Mouse (Mus musculus): ENCODE measurements around the gene Ly9.

Gene Ly9

DNA sequence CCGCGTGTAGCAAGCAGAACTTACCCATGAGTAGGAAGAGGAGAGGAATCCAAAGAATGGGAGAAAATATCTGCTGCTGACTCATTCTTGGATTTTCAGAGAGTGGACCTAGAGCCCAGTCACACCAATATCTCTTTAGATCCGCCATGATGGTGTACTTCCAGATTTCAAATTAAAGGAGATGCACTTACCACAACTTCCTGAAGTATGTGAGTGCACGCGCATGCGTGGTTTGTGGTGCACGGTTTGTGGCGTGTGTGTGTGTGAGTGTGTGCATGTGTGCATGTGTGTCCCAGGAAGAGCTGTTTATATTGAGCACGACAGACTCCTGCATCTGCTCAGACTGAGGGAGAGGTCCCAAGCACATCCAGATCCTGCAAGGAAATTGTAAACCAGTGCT lies at the start of gene Ly9:
Ly9 (minus strand) TSS at position 235 of the 400 bp plus-strand sequence.
- DNase-seq (ENCODE audit: low spot score in 2 of 2), result peak; percentile 65 to 75

GRCm38 (mm10) chr1:171652734-171653133 lies 45.5 kb upstream of the Ly9 start, which contains the start of gene Slamf7:
Gene Slamf7 (minus strand): TSS chr1:171653035.
- no peak for DNase-seq (ENCODE audit: low spot score in 2 of 2)

- DNase-seq (ENCODE audit: low spot score in 2 of 2), result no peak
These were observed 41.6 kb upstream of the Ly9 start for GRCm38 (mm10) chr1:171648840-171649239.

DNA sequence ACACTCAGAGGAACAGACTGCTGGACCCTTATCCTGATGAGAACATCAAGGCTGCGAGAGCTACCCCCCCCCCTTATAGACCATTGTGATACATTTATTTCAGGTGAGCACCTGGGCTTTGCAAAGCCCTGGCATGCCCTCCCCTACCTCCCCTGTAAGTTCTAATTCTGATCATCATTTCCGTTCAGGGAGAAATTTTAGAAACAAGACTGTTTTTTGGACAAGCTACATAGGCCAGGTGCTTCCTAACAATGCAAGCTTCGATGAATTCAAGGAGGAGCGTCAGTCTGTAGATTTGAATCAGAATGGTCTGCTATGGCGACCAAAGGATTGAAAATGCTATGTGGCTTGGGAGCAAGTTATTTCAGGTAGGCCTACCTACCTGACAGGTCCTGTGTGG lies 40.5 kb upstream of the Ly9 start:
- no peak for DNase-seq (ENCODE audit: low spot score in 2 of 2)

DNA sequence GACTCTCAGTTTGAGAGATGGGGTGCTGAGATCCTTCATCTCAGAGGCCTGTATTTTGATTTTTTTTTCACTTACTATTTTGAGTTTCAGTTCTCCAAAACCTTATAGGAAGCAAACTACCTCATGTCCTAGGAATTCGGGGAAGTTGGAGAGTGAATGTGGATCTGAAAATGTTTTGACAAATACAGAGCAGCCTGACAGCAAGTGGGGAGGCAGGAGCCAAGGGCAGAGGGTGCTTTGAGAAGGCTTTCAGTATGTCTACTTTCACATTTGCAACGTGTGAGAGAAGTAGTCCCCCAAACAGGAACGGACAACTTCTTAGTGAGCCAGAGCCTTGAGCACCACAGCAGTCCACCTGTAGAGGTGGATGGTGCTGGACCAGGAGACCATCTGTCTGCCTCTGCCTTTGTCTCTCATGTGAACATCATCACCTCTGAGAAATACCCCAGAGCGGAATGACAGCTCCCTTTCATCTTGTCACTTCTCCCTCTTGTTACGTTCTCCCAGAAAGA lies 39.3 kb upstream of the Ly9 start:
- DNase-seq (ENCODE audit: low spot score in 2 of 2), result no peak

DNA sequence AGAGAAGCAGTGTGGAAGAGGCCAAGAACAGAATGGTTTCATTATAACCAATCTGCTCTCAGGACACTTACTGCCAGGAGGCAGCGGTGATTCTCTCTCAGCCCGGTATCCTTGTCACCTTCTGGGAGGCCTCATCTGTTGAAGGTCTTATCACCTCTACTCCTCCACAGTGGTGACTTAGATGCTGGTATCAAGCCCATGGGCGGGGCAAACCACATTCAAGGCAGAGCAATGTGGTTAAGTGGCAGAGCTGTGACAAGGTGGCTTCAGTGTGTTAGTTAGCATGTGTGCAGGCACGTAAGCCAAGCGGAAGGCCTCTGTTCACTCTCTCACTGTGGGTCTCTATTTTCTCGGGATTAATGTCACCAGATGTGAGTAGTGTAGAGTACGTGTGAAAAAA lies 36.4 kb upstream of the Ly9 start:
- DNase-seq (ENCODE audit: low spot score in 2 of 2), result peak; percentile 16 to 17

DNA sequence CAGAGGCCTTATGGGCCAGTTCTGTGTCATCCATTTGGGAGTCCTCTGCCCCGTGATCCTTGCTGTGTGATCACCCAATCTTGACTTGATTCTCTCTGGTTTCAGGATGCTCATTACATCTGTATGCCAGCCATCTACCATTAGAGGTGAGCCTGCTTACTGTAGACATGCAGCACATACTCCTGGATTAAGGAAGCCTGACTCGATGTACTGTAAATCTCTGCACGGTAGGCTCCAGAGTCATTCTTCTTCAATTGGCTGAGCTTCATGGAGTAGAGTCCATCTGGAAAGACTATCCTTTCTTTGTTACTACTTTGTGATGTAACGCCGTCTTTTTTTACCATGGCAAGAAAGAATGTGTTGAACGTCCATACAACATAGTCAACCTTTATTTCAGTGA lies 33.6 kb upstream of the Ly9 start:
- no peak for DNase-seq (ENCODE audit: low spot score in 2 of 2)

DNA sequence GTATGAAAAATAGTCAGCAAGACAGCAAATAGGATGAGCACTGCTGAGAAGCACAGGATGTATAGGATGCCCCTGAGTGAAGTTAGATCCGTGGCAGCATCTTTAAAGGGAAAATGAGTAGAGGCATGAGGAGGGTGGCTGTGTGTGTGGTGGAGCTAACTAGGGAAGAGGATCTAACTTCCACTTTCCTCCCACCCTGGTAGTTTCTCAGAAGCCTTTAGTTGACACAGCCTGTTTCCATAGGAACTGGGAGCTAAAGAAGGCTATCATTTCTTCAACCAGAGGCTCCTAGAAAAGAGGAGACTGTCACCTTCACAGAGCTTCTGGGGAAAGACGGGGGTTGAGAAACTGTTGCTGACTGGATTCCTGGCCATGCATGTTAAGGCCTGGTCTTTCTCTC lies 31.5 kb upstream of the Ly9 start:
- DNase-seq (ENCODE audit: low spot score in 2 of 2), result no peak

DNA sequence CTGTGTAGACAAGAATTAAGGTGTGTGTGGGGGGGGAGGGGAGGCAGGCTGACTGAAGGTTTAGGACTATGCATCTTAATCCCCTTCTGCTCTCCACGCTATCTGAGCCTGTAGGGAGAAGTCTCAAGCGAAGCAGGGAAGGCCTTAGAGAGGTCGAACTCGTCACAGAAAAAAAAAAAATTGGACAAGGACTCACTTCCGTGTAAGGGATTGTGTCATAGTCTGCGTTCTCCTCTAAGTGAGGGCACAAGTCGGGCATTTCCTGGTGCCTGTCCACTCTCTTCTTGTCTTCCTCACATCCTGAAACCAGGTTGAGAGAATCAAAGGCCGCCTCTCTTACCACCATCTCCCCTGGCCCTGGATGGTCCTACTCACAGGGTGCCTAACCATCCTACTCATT lies 29.9 kb upstream of the Ly9 start:
- no peak for DNase-seq (ENCODE audit: low spot score in 2 of 2)

- no peak for DNase-seq (ENCODE audit: low spot score in 2 of 2)
These were observed 28.5 kb upstream of the Ly9 start for GRCm38 (mm10) chr1:171635696-171636095.

- DNase-seq (ENCODE audit: low spot score in 2 of 2), result no peak
These were observed 24.2 kb upstream of the Ly9 start for GRCm38 (mm10) chr1:171631447-171631846.

- no peak for DNase-seq (ENCODE audit: low spot score in 2 of 2)
These were observed 23.7 kb upstream of the Ly9 start for GRCm38 (mm10) chr1:171630912-171631311.

DNA sequence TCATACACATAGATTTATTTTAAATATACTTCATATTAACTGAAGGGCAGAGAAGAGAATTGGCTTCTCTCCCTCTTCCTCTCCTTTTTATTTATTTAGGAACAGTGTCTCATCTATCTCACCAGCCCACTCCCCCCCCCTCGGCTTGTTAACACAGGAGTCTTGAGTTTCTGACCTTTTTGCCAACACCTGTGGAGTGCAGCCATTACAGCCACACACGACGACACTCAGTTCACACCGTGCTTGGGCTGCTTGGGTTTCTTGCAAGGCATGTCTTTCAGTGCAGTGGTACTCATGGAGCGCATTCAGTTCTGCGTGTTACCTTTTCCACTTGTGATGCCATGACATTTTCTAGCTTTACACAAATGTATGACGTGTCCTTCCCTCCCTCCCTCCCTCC lies 22.8 kb upstream of the Ly9 start:
- no peak for DNase-seq (ENCODE audit: low spot score in 2 of 2)

- DNase-seq (ENCODE audit: low spot score in 2 of 2), result no peak
These were observed 22.0 kb upstream of the Ly9 start for GRCm38 (mm10) chr1:171629168-171629567.

DNA sequence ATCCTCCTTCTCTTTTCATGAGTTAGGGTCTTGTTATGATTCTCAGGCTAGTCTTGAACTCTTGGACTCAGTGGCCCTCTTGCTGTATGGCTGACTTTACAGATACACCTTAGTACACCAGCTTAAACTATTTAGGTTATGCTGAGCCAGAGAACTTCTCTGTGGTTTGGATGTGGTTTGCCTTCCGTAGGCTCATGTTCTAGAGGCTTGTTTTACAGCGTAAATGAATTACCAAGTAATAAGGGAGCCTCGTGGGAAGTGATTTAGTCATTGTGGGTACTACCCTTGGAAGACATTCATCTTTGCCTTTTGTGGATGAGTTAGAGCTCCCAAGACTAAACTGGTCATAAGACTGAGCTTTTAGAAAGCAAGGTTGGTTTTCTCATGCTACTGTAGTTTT lies 20.6 kb upstream of the Ly9 start:
- no peak for DNase-seq (ENCODE audit: low spot score in 2 of 2)

GRCm38 (mm10) chr1:171620091-171620490 lies 12.9 kb upstream of the Ly9 start:
- DNase-seq (ENCODE audit: low spot score in 2 of 2), result no peak

GRCm38 (mm10) chr1:171619645-171620044 lies 12.4 kb upstream of the Ly9 start:
- no peak for DNase-seq (ENCODE audit: low spot score in 2 of 2)

DNA sequence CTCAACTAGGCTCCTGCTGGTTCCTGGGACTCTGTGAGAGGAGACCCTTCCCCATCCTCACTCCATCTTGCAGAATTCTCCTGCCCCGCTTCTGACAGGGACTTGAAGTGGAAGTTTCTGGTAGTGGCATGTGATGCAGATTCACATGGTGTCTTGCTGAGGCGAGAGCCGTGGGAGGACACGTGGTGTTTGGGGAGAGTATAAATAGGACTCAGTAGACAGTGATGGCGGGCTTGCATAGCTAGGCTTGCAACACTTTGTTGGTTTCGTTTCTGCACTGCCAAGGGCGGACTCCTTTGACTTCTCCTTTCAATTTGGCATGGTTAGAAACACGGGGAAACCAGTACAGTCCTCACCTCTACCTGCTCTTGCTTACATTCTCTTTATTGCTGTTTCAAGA lies 11.8 kb upstream of the Ly9 start:
- no peak for DNase-seq (ENCODE audit: low spot score in 2 of 2)

DNA sequence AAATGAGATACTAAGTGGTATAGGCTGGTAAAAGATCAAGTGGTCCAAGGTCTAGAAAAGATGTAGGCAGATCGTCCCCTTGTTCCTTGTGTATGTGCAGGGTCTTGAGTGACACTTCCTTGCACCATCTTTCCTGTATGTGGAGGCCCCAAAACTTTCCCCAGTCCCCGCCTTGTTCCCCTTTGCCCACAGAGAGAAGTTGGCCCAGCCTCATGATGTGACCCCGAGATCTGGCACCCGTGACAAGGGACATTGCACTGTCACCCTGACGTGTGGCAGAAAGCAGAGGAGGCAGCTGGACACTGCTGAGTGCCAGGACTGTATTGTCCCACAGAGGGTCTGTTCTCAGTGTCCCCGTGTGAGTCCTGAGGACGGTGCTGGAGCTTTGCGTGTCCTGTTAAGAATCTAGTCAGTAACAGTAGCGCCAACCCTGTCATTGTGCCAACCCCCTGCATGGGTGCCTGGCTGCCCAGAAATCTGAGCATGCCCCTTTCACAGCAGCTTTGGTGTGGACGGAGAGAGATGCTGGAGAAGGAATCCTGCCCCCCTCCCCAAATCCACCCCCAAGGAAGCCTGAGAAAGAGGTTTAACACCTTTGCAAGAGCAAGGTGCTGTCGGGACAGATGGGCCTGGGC lies 9.8 kb upstream of the Ly9 start:
- DNase-seq (ENCODE audit: low spot score in 2 of 2), result no peak

GRCm38 (mm10) chr1:171613962-171614361 lies 6.8 kb upstream of the Ly9 start:
- DNase-seq (ENCODE audit: low spot score in 2 of 2), result peak in 1 of 2 experiments; percentile 18

GRCm38 (mm10) chr1:171610781-171611180 lies 3.6 kb upstream of the Ly9 start:
- peak; percentile 25 to 36 for DNase-seq (ENCODE audit: low spot score in 2 of 2)

DNA sequence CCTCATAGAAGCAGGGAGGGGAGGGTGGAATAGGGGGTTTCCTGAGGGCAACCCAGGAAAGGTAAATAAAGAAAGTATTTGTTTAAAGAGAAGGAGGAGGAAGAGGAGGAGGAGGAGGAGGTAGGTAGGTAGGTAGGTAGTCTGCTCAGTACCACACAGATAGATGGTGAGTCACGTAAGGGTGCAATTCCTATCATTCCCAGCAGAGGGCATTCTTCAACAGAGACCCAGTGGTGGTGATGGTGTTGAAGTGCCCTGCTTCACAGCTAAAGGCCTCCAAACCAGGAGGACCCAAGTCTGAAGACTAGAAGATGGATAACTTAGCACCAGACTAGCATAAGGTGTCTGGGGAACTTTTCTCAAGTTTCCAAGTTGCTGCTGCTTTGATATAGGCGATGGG lies 2.8 kb upstream of the Ly9 start:
- peak in 1 of 2 experiments; percentile 49 for DNase-seq (ENCODE audit: low spot score in 2 of 2)

DNA sequence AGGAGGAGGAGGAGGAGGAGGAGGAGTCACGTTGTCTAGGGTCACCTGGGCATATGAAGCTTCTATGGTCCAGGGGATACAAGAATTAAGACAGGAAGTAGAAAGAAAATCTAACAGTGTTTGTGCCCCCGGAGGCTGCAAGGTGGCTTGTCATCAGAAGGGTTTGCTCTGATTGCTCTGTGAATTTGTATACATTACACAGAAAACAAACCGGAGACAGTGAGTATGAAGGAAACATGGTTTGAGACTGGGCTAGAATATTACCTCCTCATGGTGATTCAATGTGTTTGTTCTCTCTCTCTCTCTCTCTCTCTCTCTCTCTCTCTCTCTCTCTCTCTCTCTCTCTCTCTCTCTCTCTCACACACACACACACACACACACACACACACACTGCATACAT lies 554 bp downstream of the Ly9 start:
- DNase-seq (ENCODE audit: low spot score in 2 of 2), result no peak

DNA sequence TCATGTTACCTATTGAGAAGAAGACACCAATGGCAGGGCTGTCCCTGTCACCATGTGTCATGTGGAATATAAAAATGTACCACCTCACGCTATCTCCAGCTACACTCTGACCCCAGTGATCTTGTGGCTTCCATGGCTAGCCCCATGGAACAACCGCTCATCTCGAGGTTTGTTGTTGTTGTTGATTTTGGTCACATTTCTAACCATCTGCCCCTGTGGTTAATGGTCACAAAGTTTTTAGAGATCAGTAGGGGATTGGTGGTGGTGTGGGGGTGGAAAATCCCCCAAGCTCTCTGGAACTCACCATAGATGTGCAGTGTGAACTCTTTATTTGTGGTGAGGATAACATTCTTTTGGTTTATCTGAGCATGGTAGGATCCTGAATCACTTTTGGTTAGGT lies 2.5 kb downstream of the Ly9 start:
- DNase-seq (ENCODE audit: low spot score in 2 of 2), result no peak
